Mouse (Mus musculus) kidney, adult 2 months (tissue): ENCODE data around the gene Neurl4. TPM values are rescaled to one million over a fixed set of nuclear protein-coding genes. Genes with fewer than 3 reads are reported as not detected.

Experiments used
- DNase-seq: peaks from one replicate; pipeline ENCODE4 v3.0.0; 2021
- H3K27ac ChIP-seq: fragments of 200-500 bp; 2 replicates; pipeline ENCODE4 v1.5.1; 2012; ENCODE audit warnings: low read depth, low read length, control low read depth, inconsistent platforms; ENCODE audit not compliant: insufficient read depth
- H3K27me3 ChIP-seq: fragments of 200-500 bp; replicated peaks from 2 replicates; pipeline ENCODE4 v1.6.1; 2012; ENCODE audit warnings: mild to moderate bottlenecking, moderate library complexity, low read length, inconsistent platforms; ENCODE audit not compliant: control insufficient read depth, insufficient read depth
- H3K36me3 ChIP-seq: fragments of 200-500 bp; 2 replicates; pipeline ENCODE4 v1.6.1; 2012; ENCODE audit warnings: mild to moderate bottlenecking, moderate library complexity, low read length, inconsistent platforms; ENCODE audit not compliant: control insufficient read depth, insufficient read depth
- H3K4me1 ChIP-seq: fragments of 200-500 bp; 2 replicates; pipeline ENCODE4 v1.6.1; 2011; ENCODE audit warnings: low read length; ENCODE audit not compliant: control insufficient read depth, insufficient read depth
- H3K4me3 ChIP-seq: fragments of 200-500 bp; 2 replicates; pipeline ENCODE4 v1.5.1; 2011; ENCODE audit warnings: mild to moderate bottlenecking, low read depth, low read length, control low read depth; ENCODE audit not compliant: insufficient read depth
- CTCF ChIP-seq: fragments of 200-500 bp; conservative IDR thresholded peaks from 2 replicates; pipeline ENCODE4 v1.5.1; 2011; ENCODE audit warnings: low read depth, mild to moderate bottlenecking, control low read depth, low read length, moderate library complexity, mixed read lengths; ENCODE audit not compliant: insufficient read depth, insufficient read length
- POLR2A ChIP-seq: fragments of 200-500 bp; IDR thresholded peaks from one replicate; pipeline ENCODE4 v1.6.1; 2011; ENCODE audit warnings: low read depth, low read length, control low read depth
- WGBS: fragments of 180-500 bp; shearing (Covaris S2); methylation state at CpG from one replicate; pipeline ENCODE4 v1.1.7; 2018; 5-methylcytosine and 5-hydroxymethylcytosine counted together
- polyA plus RNA-seq: library from polyadenylated mRNA; depleted of rRNA; stranded (reverse); fragments of >200 nt; gene quantifications from 2 replicates; pipeline ENCODE4 v1.2.3, GENCODE M21; 2012

Gene Neurl4
- polyA plus RNA-seq, 1 experiment, result 72.0 TPM

- 59% methylated on average over 21 of the region's 21 CpGs for WGBS
Observed at GRCm38 (mm10) chr11:69881787-69882670, 18.8 kb upstream of the Neurl4 start.

DNA sequence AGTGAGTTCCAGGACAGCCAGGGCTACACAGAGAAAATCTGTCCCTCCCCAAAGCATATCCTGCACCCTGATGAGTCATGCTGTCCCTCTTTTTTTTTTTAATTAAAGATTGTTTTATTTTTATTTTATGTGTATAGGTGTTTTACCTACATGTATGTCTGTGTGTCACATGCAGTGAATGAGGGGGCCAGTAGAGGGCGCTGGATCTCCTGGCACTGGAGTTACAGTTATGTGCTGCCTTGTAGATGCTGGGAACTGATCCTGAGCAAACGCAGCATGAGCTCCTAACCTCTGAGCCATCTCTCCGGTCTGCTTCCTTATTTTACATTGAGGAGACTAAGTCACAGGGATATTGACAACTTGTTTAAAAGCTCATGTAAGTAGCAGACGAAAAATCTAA lies 17.8 kb upstream of the Neurl4 start:
- peak; percentile 50 for TF ChIP-seq CTCF
- no peak for TF ChIP-seq POLR2A
- DNase-seq, result peak; percentile 48
- 73% methylated on average over 4 of the region's 4 CpGs for WGBS

More at GRCm38 (mm10) chr11:69881787-69882670, 18.8 kb upstream of the Neurl4 start:
- Histone ChIP-seq H3K27ac (peak overlapping the region; percentile 91), H3K27me3 (no peaks in the 10 kb centered on the region), H3K36me3 (no peaks in the 10 kb centered on the region), H3K4me3 (peak overlapping the region; percentile 73), H3K4me1 (peaks cover 14% of the 10 kb centered on the region; the same call in 1 of the 2 replicates)
- no peak for DNase-seq
- TF ChIP-seq CTCF, result no peak
- no peak for TF ChIP-seq POLR2A

DNA sequence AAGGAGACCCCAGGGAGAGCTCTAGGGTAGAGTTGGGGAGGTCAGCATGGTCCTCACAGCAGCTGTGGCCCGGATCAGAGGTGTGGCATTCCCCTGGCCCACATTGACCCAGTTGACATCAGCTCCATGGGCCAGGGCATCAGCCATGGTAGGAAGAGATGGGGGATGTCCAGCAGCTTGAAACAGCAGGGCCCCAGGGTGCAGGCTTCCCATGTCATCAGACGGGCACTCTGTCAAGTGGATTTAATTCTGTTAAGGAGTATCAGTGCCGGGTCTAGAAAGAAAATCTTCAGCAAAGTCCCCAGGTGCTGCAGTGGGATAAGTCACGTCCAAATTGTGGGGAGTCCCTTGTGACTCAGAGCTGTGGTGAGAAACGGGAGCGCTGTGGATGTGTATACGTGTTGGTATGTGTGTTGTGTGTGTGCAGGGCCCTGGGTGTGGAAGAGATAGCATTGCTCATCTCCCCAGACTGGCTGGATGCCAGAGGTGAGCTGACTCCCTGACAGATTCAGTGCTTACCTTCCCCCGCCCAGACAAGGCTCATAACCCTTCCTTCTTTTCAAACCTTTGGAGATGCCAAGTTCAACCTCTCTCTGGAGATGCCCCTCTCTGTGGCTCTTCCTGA lies 17.2 kb upstream of the Neurl4 start:
- Histone ChIP-seq H3K27ac (peak overlapping the region; percentile 48; the same call in 1 of the 2 replicates), H3K4me1 (peaks cover 12% of the 10 kb centered on the region; the same call in 1 of the 2 replicates), H3K4me3 (no peak overlapping the region), H3K36me3 (no peaks in the 10 kb centered on the region), H3K27me3 (no peaks in the 10 kb centered on the region)
- no peak for TF ChIP-seq POLR2A
- no peak for TF ChIP-seq CTCF
- no peak for DNase-seq
- 84% methylated on average over 8 of the region's 8 CpGs for WGBS

More for the DNA sequence above, 17.8 kb upstream of the Neurl4 start:
- no peaks in the 10 kb centered on the region for H3K36me3 ChIP-seq
- peaks cover 14% of the 10 kb centered on the region; the same call in 1 of the 2 replicates for H3K4me1 ChIP-seq
- H3K4me3 ChIP-seq, result no peak overlapping the region
- H3K27ac ChIP-seq, result no peak overlapping the region
- no peaks in the 10 kb centered on the region for H3K27me3 ChIP-seq

DNA sequence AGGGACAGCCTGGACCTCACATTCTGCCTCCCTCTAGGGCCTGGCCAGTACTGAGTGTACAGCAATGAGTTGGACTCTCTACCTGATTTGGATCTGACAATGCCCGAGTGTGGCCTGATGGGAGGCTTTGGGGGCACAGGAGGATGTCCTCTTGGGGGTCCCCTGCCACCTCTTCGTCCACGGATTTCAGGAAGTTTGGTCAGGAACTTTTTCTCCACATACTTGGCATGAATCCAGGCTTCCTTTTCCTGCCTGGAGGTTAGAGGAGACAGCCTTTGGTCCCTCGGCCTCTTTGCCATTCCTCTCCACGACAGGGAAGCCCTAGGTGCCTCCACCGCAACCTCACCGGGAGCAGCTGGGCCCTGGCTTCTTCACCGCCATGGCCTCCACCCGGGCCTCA lies 16.6 kb upstream of the Neurl4 start:
- H3K4me3 ChIP-seq, result peak overlapping the region; percentile 21; the same call in 1 of the 2 replicates
- no peaks in the 10 kb centered on the region for H3K27me3 ChIP-seq
- no peaks in the 10 kb centered on the region for H3K36me3 ChIP-seq
- WGBS, result 39% methylated on average over 9 of the region's 9 CpGs
- peak; percentile 62 for DNase-seq
- H3K4me1 ChIP-seq, result peaks cover 11% of the 10 kb centered on the region; the same call in 1 of the 2 replicates
- peak overlapping the region; percentile 48 for H3K27ac ChIP-seq
- no peak for TF ChIP-seq CTCF
- no peak for TF ChIP-seq POLR2A

GRCm38 (mm10) chr11:69884663-69885062 lies 16.2 kb upstream of the Neurl4 start:
- DNase-seq, result peak; percentile 58
- WGBS, result 54% methylated on average over 8 of the region's 8 CpGs
- H3K27me3 ChIP-seq, result no peaks in the 10 kb centered on the region
- H3K36me3 ChIP-seq, result no peaks in the 10 kb centered on the region
- peaks cover 9% of the 10 kb centered on the region; the same call in 1 of the 2 replicates for H3K4me1 ChIP-seq
- H3K4me3 ChIP-seq, result peak overlapping the region; percentile 21; the same call in 1 of the 2 replicates
- peak overlapping the region; percentile 48 for H3K27ac ChIP-seq
- TF ChIP-seq CTCF, result no peak
- no peak for TF ChIP-seq POLR2A

DNA sequence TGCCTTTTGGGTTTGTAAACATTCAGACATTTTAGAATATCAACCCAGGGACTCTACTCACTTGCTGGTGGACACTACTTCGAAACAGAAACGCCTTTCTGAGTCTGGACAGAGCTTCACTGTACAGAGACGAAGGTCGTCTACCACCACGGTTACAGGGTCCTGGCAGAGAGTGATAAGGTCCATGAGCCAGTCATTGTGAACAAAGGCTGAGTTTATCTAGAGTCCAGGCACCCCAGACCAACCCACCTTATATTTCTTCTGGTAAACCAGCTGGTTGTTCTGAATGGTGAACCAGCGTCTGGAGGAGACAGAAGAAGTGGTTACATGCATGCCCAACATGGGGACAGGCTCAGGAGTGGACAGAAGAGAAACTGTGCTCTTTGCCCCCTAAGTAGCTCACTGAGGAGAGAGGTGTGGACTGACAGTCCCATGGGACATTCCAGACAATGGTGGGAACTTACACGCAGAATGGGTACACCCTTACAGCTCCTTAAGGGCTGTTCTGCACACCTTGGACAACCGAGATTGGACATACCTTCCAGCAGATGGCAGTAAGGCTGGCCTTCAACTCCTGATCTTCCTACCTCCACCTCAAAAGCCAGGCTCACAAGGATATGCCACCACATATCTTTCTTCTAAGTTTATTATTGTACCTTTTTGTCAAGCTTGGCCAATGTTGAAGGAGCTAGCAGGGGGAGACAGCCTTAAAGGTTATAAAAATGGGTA lies 13.8 kb upstream of the Neurl4 start:
- 64% methylated on average over 8 of the region's 8 CpGs for WGBS
- Histone ChIP-seq H3K4me3 (no peak overlapping the region), H3K4me1 (no peaks in the 10 kb centered on the region; the same call in 1 of the 2 replicates), H3K27ac (no peak overlapping the region), H3K27me3 (no peaks in the 10 kb centered on the region), H3K36me3 (no peaks in the 10 kb centered on the region)
- TF ChIP-seq CTCF (no peak; the same call in 1 of the 2 replicates), POLR2A (no peak)
- peak; percentile 70 for DNase-seq
